Mouse (Mus musculus) c-Kit-positive CD71-positive TER-119-positive erythroid progenitor cells, embryonic 14.5 days (primary cell): ENCODE measurements around the gene Uso1.
A peak's percentile ranks its signal among the peaks of the same experiment; 100 is the strongest.
"Not testable (repeated sequence)": the region's sequence is repeated elsewhere in the genome, so short reads cannot be mapped to it uniquely, and the experiment has no call there.

Experiments used
- DNase-seq: peaks from one replicate; pipeline ENCODE4 v3.0.0-alpha.2; 2013; ENCODE audit warnings: low spot score

Gene Uso1

DNA sequence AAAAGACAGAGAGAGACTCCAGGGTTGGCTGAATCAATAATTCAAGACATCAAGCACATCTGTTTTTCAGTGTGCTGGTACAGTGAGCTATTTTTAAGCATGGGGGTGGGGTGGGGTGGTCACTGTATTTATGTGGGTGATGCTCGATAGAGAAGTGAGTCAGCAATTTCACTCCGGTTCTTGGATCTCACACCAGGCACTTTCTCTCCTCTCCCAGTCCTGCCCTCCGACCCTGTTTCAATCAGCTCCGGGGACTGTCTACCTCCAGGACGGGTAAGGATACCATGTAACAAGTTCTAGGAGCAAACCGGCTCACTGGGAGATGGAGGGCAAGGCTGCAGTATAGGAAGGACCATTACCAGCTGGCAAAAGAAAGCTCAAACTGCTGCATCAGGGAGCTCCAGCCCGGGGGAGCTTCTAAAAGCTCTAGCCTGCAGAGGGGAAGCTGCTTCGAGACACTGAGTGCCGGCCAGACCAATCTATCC lies 10.6 kb upstream of the Uso1 start:
- DNase-seq = peak; percentile 80

DNA sequence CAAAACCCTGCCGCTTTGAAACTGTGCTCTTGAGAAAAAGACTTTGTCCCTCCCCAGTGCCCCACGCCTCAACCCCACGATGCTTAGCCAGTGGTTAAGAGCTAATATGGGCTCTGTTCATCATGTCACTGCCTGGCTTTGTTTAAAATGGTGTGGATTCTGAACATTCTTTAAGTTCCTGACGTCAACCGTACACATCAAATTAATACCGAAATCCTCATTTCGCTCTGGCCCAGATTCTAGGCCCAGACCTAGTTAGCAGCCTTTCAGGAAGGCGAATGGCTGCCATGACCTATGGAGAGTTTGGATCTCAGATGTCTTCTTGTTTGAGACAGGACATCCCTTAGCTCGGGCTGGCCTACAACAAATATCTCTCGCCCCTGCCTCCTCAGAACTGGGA lies 10.0 kb upstream of the Uso1 start:
- DNase-seq = no peak

DNA sequence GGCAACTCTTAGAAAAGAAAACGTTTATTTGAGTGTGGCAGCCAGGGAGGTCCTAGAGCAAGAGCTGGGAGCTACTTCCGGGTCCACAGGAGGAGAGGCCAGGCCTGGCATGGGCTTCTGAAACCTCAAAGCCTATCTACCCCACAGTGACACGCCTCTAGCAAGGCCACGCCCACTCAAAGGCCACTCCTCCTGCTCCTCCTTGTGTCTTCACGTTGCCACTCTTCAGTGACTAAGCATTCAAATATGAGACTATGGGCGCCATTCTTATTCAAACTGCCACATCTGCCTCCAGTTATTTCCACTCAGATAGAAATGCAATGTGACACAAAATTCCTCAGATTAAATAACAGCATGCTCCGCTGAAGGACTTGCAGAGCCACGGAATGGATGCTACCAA lies 9.2 kb upstream of the Uso1 start:
- DNase-seq = peak; percentile 95

DNA sequence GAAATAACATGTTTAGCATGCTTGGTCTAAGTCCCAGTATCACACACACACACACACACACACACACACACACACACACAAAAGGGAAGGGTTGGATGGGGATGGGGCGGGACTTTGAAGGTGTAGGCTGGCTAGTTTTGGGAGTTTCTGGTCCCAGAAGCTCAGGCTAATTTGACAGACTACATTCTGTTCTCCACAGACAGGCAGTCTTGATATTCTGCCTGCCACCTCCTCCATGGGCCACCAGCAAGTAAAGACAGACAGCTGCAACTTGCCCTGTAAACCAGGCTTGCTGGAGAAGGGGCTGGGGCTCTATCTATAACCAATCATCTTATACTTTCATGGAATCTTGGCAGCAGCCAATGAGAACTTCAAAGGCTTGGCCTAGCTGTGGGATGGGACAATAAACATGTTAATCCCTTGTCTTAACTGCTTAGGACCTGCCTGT lies 8.4 kb upstream of the Uso1 start:
- DNase-seq = no peak

DNA sequence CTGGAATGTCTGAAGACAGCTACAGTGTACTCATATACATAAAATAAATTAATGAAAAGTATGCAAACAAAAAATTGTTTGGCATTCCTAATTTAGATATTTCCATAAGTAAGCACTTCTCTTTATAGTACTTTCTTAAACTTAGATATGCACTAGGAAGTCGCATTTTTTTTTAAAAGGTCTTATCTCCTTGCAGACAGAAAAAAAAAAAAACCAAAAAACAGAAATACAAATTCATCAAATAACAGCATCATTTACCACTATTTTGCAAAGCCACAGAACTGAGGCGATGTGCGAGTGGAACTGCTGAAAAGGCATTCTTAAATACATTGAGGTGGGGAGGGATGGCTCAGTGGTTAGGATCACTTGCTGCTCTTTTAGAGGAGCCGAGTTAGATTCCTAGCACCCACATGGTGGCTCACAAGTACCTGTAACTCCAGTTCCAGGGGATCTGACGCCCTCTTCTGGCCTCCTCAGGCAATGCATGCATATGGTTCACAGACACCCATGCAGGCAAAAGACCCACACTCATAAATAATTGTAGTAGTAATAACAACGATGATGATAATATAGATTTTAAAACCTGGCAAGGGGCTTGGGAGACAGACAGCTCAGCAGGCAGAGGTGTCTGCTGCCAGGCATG lies 7.6 kb upstream of the Uso1 start:
- DNase-seq = no peak

DNA sequence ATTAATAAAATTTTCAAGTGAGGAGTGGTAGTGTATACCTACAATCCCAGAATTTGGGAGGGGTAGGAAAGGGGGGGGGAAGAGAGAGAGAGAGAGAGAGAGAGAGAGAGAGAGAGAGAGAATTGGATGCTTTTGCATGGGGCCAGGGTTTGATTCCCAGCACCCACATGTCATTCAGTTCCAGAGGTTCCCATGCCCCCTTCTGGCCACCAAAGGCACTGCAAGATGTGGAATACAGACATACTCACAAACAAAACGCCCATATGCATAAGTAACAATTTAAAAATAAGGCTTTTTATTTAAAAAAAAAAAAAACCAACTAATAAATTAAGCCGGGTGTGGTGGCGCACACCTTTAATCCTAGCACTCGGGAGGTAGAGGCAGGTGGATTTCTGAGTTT lies 5.6 kb upstream of the Uso1 start:
- DNase-seq = no peak

DNA sequence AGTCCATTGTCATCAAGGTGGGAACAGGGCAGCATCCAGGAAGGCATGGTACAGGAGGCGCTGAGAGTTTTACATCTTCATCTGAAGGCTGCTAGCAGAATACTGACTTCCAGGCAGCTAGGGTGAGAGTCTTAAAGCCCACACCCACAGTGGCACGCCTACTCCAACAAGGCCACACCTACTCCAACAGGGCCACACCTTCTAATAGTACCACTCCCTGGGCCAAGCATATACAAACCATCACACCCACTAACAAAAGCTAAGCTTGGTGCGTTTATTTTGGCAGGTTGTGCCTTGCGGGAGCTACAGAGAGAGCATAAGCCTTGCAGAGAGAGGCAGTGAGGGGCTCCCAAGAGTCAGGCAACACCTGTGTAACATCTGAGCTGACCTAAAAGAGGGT lies 4.7 kb upstream of the Uso1 start:
- DNase-seq = not testable (repeated sequence)

DNA sequence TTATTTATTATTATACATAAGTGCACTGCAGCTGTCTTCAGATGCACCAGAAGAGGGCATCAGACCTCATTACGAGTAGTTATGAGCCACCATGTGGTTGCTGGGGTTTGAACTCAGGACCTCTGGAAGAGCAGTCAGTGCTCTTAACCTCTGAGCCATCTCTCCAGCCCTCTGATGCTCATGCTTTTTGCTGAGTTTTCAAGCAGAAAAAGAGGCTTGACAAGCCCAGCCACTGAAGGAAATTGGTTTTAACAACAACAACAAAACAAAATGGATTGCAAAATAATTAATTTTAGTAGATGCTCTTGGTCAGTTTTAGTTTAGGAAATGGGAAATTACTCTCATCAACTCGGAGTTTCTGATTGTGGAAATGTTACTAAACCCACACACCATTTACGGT lies 2.8 kb upstream of the Uso1 start:
- no peak for DNase-seq

DNA sequence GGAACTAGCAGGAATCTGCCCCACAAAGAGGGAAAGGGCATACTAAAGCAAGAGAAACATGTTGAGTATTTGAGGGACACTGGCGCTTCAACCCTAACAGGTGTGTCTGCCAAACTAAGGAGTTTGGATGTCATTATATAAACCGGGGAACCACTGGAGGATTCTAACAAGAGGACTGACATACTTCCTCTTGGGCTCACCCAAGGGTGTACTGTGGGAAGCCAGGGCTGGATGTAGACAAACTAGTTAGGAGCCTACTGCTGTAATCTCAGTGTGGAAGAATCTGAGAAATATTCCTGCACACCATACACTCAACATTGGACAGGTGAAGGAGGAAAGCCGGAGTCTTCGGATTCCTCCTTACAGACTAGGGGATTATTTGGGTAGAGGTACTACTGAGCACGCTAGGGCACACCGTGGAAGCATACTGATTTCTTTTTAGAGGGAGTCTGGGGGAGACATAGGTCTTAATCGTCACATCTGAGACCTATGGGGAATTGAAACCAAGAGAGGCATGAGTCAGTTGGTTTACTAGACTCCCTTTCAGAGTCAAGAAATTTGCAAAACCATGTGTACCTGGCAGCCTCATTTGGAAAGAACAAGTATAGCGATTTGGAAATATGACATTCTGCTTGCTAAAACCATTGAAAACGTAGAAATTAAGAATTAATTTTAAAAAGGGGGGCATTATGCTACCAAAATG lies 1.1 kb upstream of the Uso1 start:
- no peak for DNase-seq

DNA sequence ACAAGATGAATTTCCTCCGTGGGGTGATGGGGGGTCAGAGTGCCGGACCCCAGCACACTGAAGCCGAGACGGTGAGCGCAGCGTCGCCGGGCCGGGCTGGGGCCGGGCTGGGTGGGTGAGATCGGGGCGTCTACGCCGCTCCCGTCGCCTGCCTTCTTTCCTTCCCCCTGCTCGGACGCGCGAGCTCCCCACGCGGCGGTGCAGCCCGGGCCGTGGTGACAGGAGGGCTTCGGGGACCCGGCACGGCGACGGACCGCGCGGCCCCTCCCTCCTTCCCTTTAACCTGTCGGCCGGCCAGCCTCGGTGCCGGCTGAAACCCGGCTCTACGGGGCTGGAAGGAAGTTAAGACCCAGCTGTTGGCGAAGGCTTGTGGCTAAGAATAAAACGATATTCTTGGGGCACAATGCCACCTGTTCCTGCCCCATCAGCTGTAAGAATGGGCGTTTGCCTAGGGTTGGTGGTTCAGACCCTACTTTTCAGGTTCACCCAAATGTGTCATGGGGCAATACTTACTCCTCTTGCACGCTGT lies 419 bp downstream of the Uso1 start:
- DNase-seq = no peak

DNA sequence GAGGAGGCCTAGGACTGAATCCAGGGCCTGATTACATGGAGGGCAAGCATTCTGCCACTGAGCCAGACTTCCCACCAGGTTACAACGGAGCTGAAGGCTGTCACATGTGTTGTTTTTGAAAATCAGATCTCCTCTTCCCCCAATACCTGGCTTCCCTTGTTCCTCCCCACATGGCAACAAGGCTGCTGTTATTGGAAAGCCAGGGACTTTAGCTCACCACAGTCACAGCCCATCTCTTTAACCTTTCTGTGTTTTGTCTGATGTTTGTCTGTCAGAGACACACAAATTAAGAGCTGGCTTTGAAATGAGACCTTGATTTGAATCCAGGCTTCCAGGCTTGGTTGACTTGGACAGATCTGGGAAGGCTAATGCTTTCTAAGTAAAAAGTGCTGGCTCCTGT lies 1.5 kb downstream of the Uso1 start:
- DNase-seq = no peak

DNA sequence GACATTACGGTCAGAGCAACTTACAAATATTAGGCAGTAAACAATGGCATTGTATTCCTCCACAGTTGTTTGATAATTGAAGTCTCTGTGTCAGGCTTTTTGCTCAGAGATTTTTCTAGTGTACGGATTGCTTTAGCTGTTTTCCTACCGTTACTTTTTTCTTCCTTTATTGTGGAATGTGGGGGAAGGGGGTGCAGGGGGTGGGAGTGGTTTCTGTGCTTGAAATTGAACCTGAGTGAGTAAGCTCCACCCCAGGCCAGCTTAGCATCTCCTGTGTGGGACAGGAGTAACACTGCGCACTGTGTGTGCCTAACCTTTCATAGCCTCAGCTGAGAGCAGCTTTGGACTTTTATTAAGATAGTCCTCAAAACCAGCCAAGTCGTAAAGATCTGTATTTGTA lies 4.0 kb downstream of the Uso1 start:
- no peak for DNase-seq

DNA sequence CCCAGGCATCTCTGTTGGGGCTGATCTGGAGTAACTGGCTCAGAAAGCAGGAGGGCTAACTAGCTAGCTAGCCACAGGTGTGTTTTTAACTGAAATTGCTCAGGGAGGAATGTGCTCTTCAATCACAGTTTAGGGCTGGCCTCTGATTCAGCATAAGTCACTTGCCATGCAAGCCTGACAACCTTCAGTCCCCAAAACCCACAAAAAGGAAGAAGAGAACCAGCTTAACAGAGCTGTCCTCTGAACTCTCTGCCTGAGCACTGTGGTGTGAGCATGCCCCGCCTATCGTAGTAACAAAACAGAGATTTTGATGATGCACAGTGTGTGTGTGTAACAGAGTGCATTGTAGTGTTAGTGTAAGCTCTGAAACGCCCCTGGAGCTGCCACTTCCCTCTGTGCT lies 4.7 kb downstream of the Uso1 start:
- no peak for DNase-seq

DNA sequence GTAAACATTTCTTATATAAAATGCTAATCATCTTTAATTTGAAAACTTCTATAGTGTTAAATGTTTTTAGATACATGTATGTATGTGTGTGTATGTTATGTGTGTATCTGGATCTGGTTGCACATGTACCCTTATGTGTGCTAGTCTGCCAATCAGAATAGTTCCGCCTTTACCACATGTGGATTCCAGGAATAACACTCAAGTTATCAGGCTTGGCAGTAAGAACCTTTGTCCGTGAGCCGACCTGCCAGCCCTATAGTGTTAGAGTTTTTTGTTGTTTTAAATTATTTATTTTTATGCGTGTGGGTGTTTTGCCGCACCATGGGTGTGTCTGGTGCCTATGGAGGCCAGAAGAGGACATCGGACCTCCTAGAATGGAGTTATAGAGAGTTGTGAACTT lies 5.9 kb downstream of the Uso1 start:
- no peak for DNase-seq

DNA sequence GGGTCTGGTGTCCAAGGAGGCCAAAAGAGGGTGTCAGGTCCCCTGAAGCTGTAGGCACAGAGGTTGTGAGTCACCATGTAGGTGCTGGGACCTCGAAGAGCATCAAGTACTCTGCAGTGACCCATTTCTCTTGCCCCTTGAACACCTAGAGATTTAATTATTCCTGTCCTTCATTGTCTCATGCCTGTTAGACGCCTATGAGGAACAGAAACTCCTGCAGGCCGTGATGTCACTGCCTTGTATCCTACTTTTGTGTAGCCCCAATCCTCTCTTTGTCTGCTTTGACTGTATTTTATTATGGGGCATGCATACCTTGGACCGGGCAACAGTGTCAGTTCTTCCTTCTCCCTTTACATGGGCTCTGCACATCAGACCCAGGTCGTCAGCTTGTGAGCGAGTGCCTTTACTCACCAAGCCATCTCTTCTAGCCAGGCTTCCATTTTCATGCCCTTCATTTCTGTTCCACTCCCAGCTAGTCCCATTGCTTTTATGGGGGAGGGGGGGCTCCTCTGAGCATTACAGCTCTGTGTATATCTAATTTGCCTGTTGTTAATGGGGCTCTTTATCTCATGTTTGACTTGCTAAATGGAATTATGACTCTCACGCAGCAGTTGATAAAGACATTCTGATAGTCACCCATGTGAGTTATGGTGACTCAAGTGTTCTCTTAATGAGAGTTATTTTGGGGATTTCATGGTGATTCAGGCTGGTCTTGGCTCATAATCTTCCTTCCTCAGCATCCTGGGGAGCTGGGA lies 7.4 kb downstream of the Uso1 start:
- no peak for DNase-seq

DNA sequence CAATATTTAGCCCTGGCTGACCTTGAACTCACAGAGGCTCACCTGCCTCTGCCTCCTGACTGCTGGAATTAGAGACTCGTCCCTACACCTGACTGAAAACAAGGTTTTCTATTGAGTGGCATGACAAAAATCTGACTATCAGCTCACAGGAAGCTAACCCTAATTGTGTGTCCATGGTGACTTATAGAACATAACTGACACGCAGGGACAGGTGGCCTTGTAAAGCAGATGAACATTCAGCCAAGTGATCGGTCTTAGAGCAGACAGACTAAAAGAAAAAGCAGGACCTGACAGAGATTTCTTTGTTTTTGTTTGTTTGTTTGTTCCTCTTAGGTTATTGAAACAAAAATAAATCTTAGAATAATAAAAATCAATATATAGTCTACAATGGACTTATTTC lies 10.5 kb downstream of the Uso1 start:
- no peak for DNase-seq

DNA sequence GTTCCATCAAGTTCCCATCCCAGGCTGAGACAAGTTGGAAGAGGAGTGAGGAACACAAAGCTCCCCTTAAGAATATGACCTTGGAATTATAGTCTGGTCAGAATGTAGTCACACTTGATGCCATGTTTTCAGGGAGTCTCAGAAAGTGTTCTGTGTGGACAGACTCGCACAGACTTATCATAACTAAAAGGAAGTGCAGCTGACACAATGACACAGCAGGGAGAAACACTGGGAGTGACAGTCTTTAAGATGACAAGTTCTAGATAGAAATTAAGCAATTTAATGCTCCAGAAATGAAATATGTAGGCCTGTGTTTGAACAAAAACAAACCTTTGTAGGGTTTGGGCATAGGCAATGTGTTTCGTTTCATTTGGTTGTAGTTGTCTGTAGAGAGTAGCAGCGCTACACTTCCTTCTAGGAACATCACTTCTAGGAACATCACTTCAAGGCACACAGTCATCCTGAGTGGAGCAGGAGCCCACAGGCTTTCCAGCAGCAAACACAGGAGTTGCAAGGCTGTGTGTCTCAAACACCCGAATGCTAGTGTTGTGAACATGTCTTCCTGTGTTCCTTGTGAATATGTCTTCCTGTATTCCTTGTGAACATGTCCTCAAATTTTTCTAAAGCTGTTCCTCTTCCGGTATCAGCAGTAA lies 11.7 kb downstream of the Uso1 start:
- DNase-seq = no peak

DNA sequence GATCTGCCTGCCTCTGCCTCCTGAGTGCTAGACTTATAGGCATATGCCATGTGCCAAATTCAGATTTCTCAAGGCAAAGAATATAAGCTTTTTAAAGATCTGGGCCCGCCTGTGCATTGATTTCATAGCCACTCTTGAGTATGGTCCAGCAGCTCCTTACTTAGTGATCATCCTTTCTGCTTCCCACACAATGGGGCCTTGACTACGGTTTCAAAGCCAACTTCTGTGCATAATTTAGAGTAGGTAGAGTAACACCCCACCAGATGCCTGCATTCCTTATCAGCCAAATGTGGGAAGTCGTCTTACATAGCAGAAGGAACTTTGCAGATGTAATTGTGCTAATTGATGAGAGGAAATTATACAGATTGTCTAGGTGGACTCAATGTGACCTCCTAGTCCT lies 17.1 kb downstream of the Uso1 start:
- DNase-seq = no peak

DNA sequence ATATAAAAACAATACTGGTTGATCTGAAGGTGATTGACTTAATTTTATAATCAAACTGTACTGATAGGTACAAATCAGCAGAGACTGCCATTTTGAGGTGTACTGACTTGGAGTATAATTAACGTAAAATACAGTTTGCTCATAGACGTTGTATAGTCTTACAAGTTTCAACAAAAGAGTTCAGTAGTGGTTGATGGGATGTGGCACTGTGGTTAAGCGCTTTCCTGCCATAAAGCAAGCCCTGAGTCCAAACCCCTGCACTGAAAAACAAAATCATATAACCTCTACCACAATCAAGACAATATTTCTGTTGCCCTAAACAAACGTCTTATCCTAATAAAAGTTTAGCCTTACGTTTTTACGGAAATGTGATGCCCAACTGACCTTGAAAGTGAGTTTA lies 28.2 kb downstream of the Uso1 start:
- no peak for DNase-seq

DNA sequence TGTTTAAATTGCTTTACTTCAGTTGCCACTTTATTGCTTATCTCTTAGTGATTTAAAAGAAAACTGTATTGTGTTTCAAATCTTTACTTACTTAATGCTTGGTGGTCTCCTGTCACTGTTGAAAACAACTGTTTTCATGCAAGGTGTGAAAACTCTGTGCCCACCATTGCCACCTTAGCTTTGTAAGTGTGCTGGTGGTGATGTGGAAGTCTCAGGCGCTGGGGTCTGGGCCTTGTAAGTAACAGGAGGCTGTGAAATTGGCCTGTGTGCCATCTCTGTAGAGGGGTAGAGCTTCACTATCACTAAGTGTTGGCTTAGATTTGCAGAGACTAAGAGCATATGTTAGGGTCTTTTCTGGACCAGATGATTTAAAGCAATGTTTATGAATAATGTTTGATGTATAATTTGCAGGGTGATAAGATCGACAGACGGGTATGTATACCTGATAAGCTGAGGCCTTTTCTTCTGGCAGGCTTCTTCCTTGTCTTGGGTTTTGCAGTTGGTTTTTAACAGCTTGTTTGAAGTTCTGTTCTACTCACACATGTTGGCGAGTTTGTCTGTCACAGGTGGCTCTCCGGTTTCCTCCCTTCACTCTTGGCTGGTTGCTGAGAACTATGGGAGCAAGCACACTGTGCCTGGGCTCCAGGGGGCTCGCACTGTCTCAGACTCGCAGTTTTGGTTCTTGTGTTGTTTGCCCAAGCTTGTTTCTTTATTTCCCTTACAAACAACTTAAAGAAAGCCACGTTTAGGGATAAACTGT lies 45.5 kb downstream of the Uso1 start:
- DNase-seq = no peak

DNA sequence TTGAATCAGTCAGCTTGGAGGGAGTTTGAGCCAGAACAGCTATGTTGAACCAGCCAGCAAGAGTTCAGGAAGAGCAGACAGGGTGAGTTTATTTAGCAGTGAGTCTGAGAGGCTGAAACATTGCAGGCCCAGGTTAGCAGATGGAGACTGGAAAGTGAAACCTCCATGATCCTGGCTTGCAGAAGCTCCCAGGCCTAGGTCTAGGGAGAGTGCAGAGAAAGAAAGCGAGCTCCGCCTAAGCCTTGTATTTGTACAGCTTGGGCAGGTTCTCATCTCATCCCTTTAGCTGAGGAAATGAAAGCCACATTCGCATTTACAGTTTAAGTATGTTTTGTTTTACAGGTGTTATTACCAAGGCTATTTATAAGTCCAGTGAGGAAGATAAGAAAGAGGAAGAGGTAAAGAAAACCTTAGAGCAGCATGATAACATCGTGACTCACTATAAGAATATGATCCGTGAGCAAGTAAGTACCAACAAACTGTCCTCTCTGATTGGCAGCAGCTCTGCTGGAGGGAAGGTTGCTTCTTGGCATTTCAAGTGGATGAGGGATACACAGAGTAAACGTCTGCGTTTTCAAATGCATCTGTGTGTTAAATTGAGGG lies 51.2 kb downstream of the Uso1 start:
- no peak for DNase-seq
